Mouse (Mus musculus): ENCODE results near the gene Lag3. TPM values are rescaled to one million over a fixed set of nuclear protein-coding genes. Genes with fewer than 3 reads are reported as not detected.

Gene Lag3
- total and polyA plus RNA-seq, 3 experiments = 0.52 to 2.0 (median 1.2) TPM

- DNase-seq (ENCODE audit: extremely low read depth) = no peak
- Histone ChIP-seq H3K36me3 (replicated peaks in 1 of 2; ENCODE audit: control insufficient read depth in 1 of 2, insufficient read depth in 1 of 2, low read length in 1 of 2) (peaks cover 0 to 11% of the 10 kb centered on the region in 2 experiments), H3K27me3 (replicated peaks) (peaks cover 10% of the 10 kb centered on the region), H3K4me3 (replicated peaks in 1 of 3; ENCODE audit: low read depth in 2 of 3, low read length in 2 of 3, poor library complexity in 1 of 3) (peak overlapping the region in 2 of 3 experiments; percentile 17 to 66), H3K4me2 (ENCODE audit: insufficient read depth, low read depth, poor library complexity, severe bottlenecking) (peak overlapping the region; percentile 48), H3K27ac (ENCODE audit: insufficient read depth, low read depth) (no peak overlapping the region), H3K9me3 (replicated peaks; ENCODE audit: low read length) (no peaks in the 10 kb centered on the region), H3K4me1 (ENCODE audit: control insufficient read depth in 1 of 2, insufficient read depth in 2 of 2) (peaks cover 7 to 56% of the 10 kb centered on the region in 2 experiments), H3K9ac (ENCODE audit: insufficient read depth, low read depth) (no peak overlapping the region), H3K79me2 (replicated peaks; ENCODE audit: control insufficient read depth, extremely low read depth, insufficient read depth, poor library complexity, severe bottlenecking) (no peaks in the 10 kb centered on the region)
- in situ Hi-C loops (cut with MboI; ENCODE audit: low pct_ligation_motif_present, low pct_unique_long_range_greater_than_20kb, low sequenced_read_pairs) (no loop called here), dilution Hi-C loops (cut with MboI; ENCODE audit: extremely low pct_ligation_motif_present, extremely low pct_unique_long_range_greater_than_20kb, low sequenced_read_pairs) (no loop called here)
- TF ChIP-seq POLR2A (IDR thresholded peaks at IDR 0.05; ENCODE audit: low read depth, low read length) (no peak), BHLHE40 (IDR thresholded peaks at IDR 0.05; ENCODE audit: low read depth, low read length) (no peak), CHD1 (IDR thresholded peaks at IDR 0.05; ENCODE audit: low read depth, low read length) (no peak), CHD2 (IDR thresholded peaks at IDR 0.05; ENCODE audit: low read length) (no peak), USF1 (IDR thresholded peaks at IDR 0.05; ENCODE audit: low read depth, low read length) (no peak), E2F4 (IDR thresholded peaks at IDR 0.05; ENCODE audit: insufficient replicate concordance, low read depth, low read length) (no peak), JUN (IDR thresholded peaks at IDR 0.05; ENCODE audit: insufficient read depth, low read depth, low read length) (no peak), JUND (conservative IDR thresholded peaks at IDR 0.05; ENCODE audit: low read depth, low read length) (no peak), MEF2A (IDR thresholded peaks at IDR 0.05; ENCODE audit: borderline replicate concordance, low read depth, low read length) (no peak), ZC3H11A (IDR thresholded peaks at IDR 0.05; ENCODE audit: low read depth, low read length) (no peak), ETS1 (conservative IDR thresholded peaks at IDR 0.05; ENCODE audit: low read depth, low read length) (no peak), NELFE (IDR thresholded peaks at IDR 0.05; ENCODE audit: low read depth, low read length) (no peak), MAZ (IDR thresholded peaks at IDR 0.05; ENCODE audit: low read depth, low read length) (no peak), USF2 (conservative IDR thresholded peaks at IDR 0.05; ENCODE audit: low read depth, low read length) (no peak), POLR2AphosphoS2 (IDR thresholded peaks at IDR 0.05; ENCODE audit: low read depth, low read length) (no peak)
Measured at GRCm38 (mm10) chr6:124915942-124916694, 4.6 kb upstream of the Lag3 start.

- TF ChIP-seq RCOR1 (conservative IDR thresholded peaks at IDR 0.05; ENCODE audit: low read depth, low read length) = no peak
- no peak for TF ChIP-seq MYC (IDR thresholded peaks at IDR 0.05; ENCODE audit: low read depth, low read length)
- TF ChIP-seq USF1 (IDR thresholded peaks at IDR 0.05; ENCODE audit: low read depth, low read length) = no peak
- TF ChIP-seq E2F4 (IDR thresholded peaks at IDR 0.05; ENCODE audit: insufficient replicate concordance, low read depth, low read length) = no peak
- no peak for TF ChIP-seq CTCF (conservative IDR thresholded peaks at IDR 0.05 in 1 of 2, IDR thresholded peaks at IDR 0.05 in 1 of 2; ENCODE audit: low read depth in 2 of 2, low read length in 2 of 2)
- no peak for TF ChIP-seq MEF2A (IDR thresholded peaks at IDR 0.05; ENCODE audit: borderline replicate concordance, low read depth, low read length)
- H3K9me3 ChIP-seq (replicated peaks; ENCODE audit: low read length) = no peaks in the 10 kb centered on the region
- H3K4me3 ChIP-seq (replicated peaks in 1 of 3; ENCODE audit: low read depth in 2 of 3, low read length in 2 of 3, poor library complexity in 1 of 3) = no peak overlapping the region
- no peak overlapping the region for H3K4me2 ChIP-seq (ENCODE audit: insufficient read depth, low read depth, poor library complexity, severe bottlenecking)
- dilution Hi-C loops (cut with MboI; ENCODE audit: extremely low pct_ligation_motif_present, extremely low pct_unique_long_range_greater_than_20kb, low sequenced_read_pairs) (no loop called here), in situ Hi-C loops (cut with MboI; ENCODE audit: low pct_ligation_motif_present, low pct_unique_long_range_greater_than_20kb, low sequenced_read_pairs) (no loop called here)
- H3K79me2 ChIP-seq (replicated peaks; ENCODE audit: control insufficient read depth, extremely low read depth, insufficient read depth, poor library complexity, severe bottlenecking) = no peaks in the 10 kb centered on the region
- no peak for DNase-seq (ENCODE audit: extremely low read depth)
- H3K4me1 ChIP-seq (ENCODE audit: control insufficient read depth in 1 of 2, insufficient read depth in 2 of 2) = peaks cover 7 to 56% of the 10 kb centered on the region in 2 experiments
- H3K36me3 ChIP-seq (replicated peaks in 1 of 2; ENCODE audit: control insufficient read depth in 1 of 2, insufficient read depth in 1 of 2, low read length in 1 of 2) = peaks cover 0 to 11% of the 10 kb centered on the region in 2 experiments
- H3K27me3 ChIP-seq (replicated peaks) = peaks cover 10% of the 10 kb centered on the region
- H3K27ac ChIP-seq (ENCODE audit: insufficient read depth, low read depth) = no peak overlapping the region
- H3K9ac ChIP-seq (ENCODE audit: insufficient read depth, low read depth) = no peak overlapping the region
Measured at GRCm38 (mm10) chr6:124915160-124915941, 3.8 kb upstream of the Lag3 start.
